Mouse (Mus musculus): ENCODE measurements around the gene Faf1.

Gene Faf1

GRCm38 (mm10) chr4:109981083-109981870, 304.9 kb downstream of the Faf1 start:
- peak; percentile 20 for DNase-seq

GRCm38 (mm10) chr4:109981871-109982680, 305.7 kb downstream of the Faf1 start:
- peak; percentile 37 for DNase-seq

- no peak for DNase-seq
Measured at GRCm38 (mm10) chr4:109982681-109983265, 306.4 kb downstream of the Faf1 start.

GRCm38 (mm10) chr4:109983281-109984001, 307.1 kb downstream of the Faf1 start:
- DNase-seq: peak; percentile 20

- no peak for DNase-seq
Measured at GRCm38 (mm10) chr4:109984011-109984411, 307.6 kb downstream of the Faf1 start.

GRCm38 (mm10) chr4:109984496-109985423, 308.4 kb downstream of the Faf1 start:
- DNase-seq: no peak

- no peak for DNase-seq
Measured at GRCm38 (mm10) chr4:109985424-109986172, 309.2 kb downstream of the Faf1 start.

- no peak for DNase-seq
Measured at GRCm38 (mm10) chr4:109986301-109986700, 309.9 kb downstream of the Faf1 start.

GRCm38 (mm10) chr4:109986748-109987355, 310.5 kb downstream of the Faf1 start:
- DNase-seq: no peak

GRCm38 (mm10) chr4:109987560-109988362, 311.4 kb downstream of the Faf1 start:
- DNase-seq: no peak

- DNase-seq: no peak
Measured at GRCm38 (mm10) chr4:109988411-109988810, 312.0 kb downstream of the Faf1 start.

GRCm38 (mm10) chr4:109989213-109989612, 312.8 kb downstream of the Faf1 start:
- no peak for DNase-seq

GRCm38 (mm10) chr4:110006044-110006443, 329.7 kb downstream of the Faf1 start:
- DNase-seq: no peak
